Mouse (Mus musculus): ENCODE results near the gene Hmgn2.
A peak's percentile ranks its signal among the peaks of the same experiment; 100 is the strongest.

Hmgn2 gene

GRCm38 (mm10) chr4:133923743-133924142 lies 44.7 kb downstream of the Hmgn2 start:
- DNase-seq: no peak

GRCm38 (mm10) chr4:133918093-133918825 lies 50.2 kb downstream of the Hmgn2 start:
- DNase-seq: peak; percentile 36

All from kidney, postnatal 14 days (tissue).